Mouse (Mus musculus) neural tube, embryonic 11.5 days (tissue): ENCODE measurements around the gene Cfd. TPM values are rescaled to one million over a fixed set of nuclear protein-coding genes. Genes with fewer than 3 reads are reported as not detected.
"Not testable (repeated sequence)": the region's sequence is repeated elsewhere in the genome, so short reads cannot be mapped to it uniquely, and the experiment has no call there.

Experiments
- ATAC-seq: fragments of 200-750 bp; cut with Nextera tagmentation; 2 replicates; pipeline ENCODE4 v1.8.0; 2017; ENCODE audit warnings: moderate number of reproducible peaks, mild to moderate bottlenecking, moderate TSS enrichment, moderate library complexity; ENCODE audit not compliant: insufficient read depth, low FRiP score, low TSS enrichment
- DNase-seq: peaks from one replicate; pipeline ENCODE4 v3.0.0-alpha.2; 2015; ENCODE audit warnings: low spot score
- H3K27ac ChIP-seq: fragments of 300-500 bp; sonication (generic); 2 replicates; pipeline ENCODE4 v1.5.1; 2014; ENCODE audit warnings: low read depth, mild to moderate bottlenecking, low read length
- H3K27me3 ChIP-seq: fragments of 300-500 bp; sonication (generic); 2 replicates; pipeline ENCODE4 v1.6.1; 2014; ENCODE audit warnings: mild to moderate bottlenecking, low read length, mixed read lengths; ENCODE audit not compliant: control insufficient read depth, insufficient read depth
- H3K36me3 ChIP-seq: fragments of 300-500 bp; sonication (generic); 2 replicates; pipeline ENCODE4 v1.6.1; 2014; ENCODE audit warnings: mild to moderate bottlenecking, low read length, moderate library complexity, mixed read lengths; ENCODE audit not compliant: control insufficient read depth, insufficient read depth
- H3K4me1 ChIP-seq: fragments of 300-500 bp; sonication (generic); 2 replicates; pipeline ENCODE4 v1.6.1; 2014; ENCODE audit warnings: low read length, mixed read lengths; ENCODE audit not compliant: control insufficient read depth, insufficient read depth
- H3K4me2 ChIP-seq: fragments of 300-500 bp; sonication (generic); 2 replicates; pipeline ENCODE4 v1.6.1; 2014; ENCODE audit warnings: low read depth, mild to moderate bottlenecking, moderate library complexity
- H3K4me3 ChIP-seq: fragments of 300-500 bp; sonication (generic); 2 replicates; pipeline ENCODE4 v1.5.1; 2014; ENCODE audit warnings: low read depth, low read length
- H3K9ac ChIP-seq: fragments of 300-500 bp; sonication (generic); 2 replicates; pipeline ENCODE4 v1.6.1; 2014; ENCODE audit warnings: mild to moderate bottlenecking, low read length
- H3K9me3 ChIP-seq: fragments of 300-500 bp; sonication (generic); 2 replicates; pipeline ENCODE4 v1.6.1; 2016; ENCODE audit warnings: low read length; ENCODE audit not compliant: control insufficient read depth
- WGBS: fragments of 180-500 bp; shearing (Covaris S2); extraction: QIAGEN DNeasy Blood & Tissue Kit; methylation state at CpG from one replicate; pipeline ENCODE4 v1.1.7; 2014; 5-methylcytosine and 5-hydroxymethylcytosine counted together
- polyA plus RNA-seq: library from polyadenylated mRNA; unstranded; fragments of >200 nt; fragmentation: Nextera tagmentation; extraction: Ambion mirVana; gene quantifications from 2 replicates; pipeline ENCODE4 v1.2.1, GENCODE M21; 2014

Gene Cfd
- polyA plus RNA-seq, 1 experiment from 2014 or later: not detected

GRCm38 (mm10) chr10:79889386-79889785 lies 1.3 kb upstream of the Cfd start:
- no peak overlapping the region for H3K9ac ChIP-seq
- no peak overlapping the region for H3K4me3 ChIP-seq
- H3K4me2 ChIP-seq: no peak overlapping the region
- H3K4me1 ChIP-seq: no peaks in the 10 kb centered on the region
- no peaks in the 10 kb centered on the region for H3K27me3 ChIP-seq
- H3K9me3 ChIP-seq: no peaks in the 10 kb centered on the region
- H3K27ac ChIP-seq: no peak overlapping the region
- ATAC-seq: no peak
- H3K36me3 ChIP-seq: no peaks in the 10 kb centered on the region; the same call in 1 of the 2 replicates
- no peak for DNase-seq
- whole genome bisulfite sequencing: 90% methylated on average over 2 of the region's 2 CpGs

- not testable (repeated sequence) for H3K4me1 ChIP-seq, H3K4me3 ChIP-seq, H3K27me3 ChIP-seq, H3K9me3 ChIP-seq, H3K27ac ChIP-seq, H3K36me3 ChIP-seq, H3K9ac ChIP-seq, H3K4me2 ChIP-seq
- DNase-seq (peak; percentile 85), ATAC-seq (peak; percentile 33; the same call in 1 of the 2 replicates)
- WGBS: 45% methylated on average over 22 of the region's 22 CpGs
Measured at GRCm38 (mm10) chr10:79892451-79893118, 1.9 kb downstream of the Cfd start.

GRCm38 (mm10) chr10:79896306-79896705 lies 5.7 kb downstream of the Cfd start:
- H3K4me3 ChIP-seq: no peak overlapping the region
- peaks cover 4% of the 10 kb centered on the region; the same call in 1 of the 2 replicates for H3K4me1 ChIP-seq
- WGBS: 92% methylated on average over 16 of the region's 16 CpGs
- H3K27ac ChIP-seq: no peak overlapping the region
- H3K36me3 ChIP-seq: peaks cover 8% of the 10 kb centered on the region
- no peak overlapping the region for H3K4me2 ChIP-seq
- H3K9me3 ChIP-seq: no peaks in the 10 kb centered on the region
- DNase-seq (no peak), ATAC-seq (no peak)
- H3K27me3 ChIP-seq: 0 out of 2 replicates have a peak, but pooled peaks cover 2% of the 10 kb centered on the region
- no peak overlapping the region for H3K9ac ChIP-seq

- H3K27me3 ChIP-seq: 0 out of 2 replicates have a peak, but pooled peaks cover 2% of the 10 kb centered on the region
- no peaks in the 10 kb centered on the region for H3K9me3 ChIP-seq
- peaks cover 8% of the 10 kb centered on the region for H3K36me3 ChIP-seq
- no peak for DNase-seq
- H3K9ac ChIP-seq: no peak overlapping the region
- H3K4me2 ChIP-seq: no peak overlapping the region
- H3K4me1 ChIP-seq: peaks cover 4% of the 10 kb centered on the region; the same call in 1 of the 2 replicates
- H3K4me3 ChIP-seq: no peak overlapping the region
- ATAC-seq: no peak
- no peak overlapping the region for H3K27ac ChIP-seq
- WGBS: 84% methylated on average over 13 of the region's 13 CpGs
Measured at GRCm38 (mm10) chr10:79896814-79897213, 6.2 kb downstream of the Cfd start.

GRCm38 (mm10) chr10:79897316-79898245 lies 6.9 kb downstream of the Cfd start:
- Histone ChIP-seq H3K27ac (no peak overlapping the region), H3K27me3 (0 out of 2 replicates have a peak, but pooled peaks cover 2% of the 10 kb centered on the region), H3K9me3 (no peaks in the 10 kb centered on the region), H3K36me3 (peaks cover 8% of the 10 kb centered on the region), H3K9ac (no peak overlapping the region), H3K4me1 (peaks cover 4% of the 10 kb centered on the region; the same call in 1 of the 2 replicates), H3K4me3 (no peak overlapping the region), H3K4me2 (no peak overlapping the region)
- 50% methylated on average over 20 of the region's 20 CpGs for WGBS
- ATAC-seq: no peak
- no peak for DNase-seq

GRCm38 (mm10) chr10:79900951-79901410 lies 10.3 kb downstream of the Cfd start:
- peaks cover 4% of the 10 kb centered on the region; the same call in 1 of the 2 replicates for H3K4me1 ChIP-seq
- peak overlapping the region; percentile 54; the same call in 1 of the 2 replicates for H3K27ac ChIP-seq
- no peaks in the 10 kb centered on the region for H3K9me3 ChIP-seq
- H3K4me2 ChIP-seq: no peak overlapping the region
- 17% methylated on average over 2 of the region's 2 CpGs for WGBS
- H3K4me3 ChIP-seq: no peak overlapping the region
- H3K27me3 ChIP-seq: 0 out of 2 replicates have a peak, but pooled peaks cover 2% of the 10 kb centered on the region
- DNase-seq (peak; percentile 49), ATAC-seq (peak; percentile 27; the same call in 1 of the 2 replicates)
- H3K36me3 ChIP-seq: peaks cover 13% of the 10 kb centered on the region
- H3K9ac ChIP-seq: no peak overlapping the region

GRCm38 (mm10) chr10:79906712-79907111 lies 16.1 kb downstream of the Cfd start:
- DNase-seq (no peak), ATAC-seq (no peak)
- no peaks in the 10 kb centered on the region for H3K9me3 ChIP-seq
- no peaks in the 10 kb centered on the region for H3K4me1 ChIP-seq
- H3K36me3 ChIP-seq: peaks cover 13% of the 10 kb centered on the region
- H3K9ac ChIP-seq: no peak overlapping the region
- 94% methylated on average over 9 of the region's 9 CpGs for WGBS
- H3K4me2 ChIP-seq: no peak overlapping the region
- no peaks in the 10 kb centered on the region for H3K27me3 ChIP-seq
- no peak overlapping the region for H3K27ac ChIP-seq
- no peak overlapping the region for H3K4me3 ChIP-seq

- H3K36me3 ChIP-seq: peaks cover 16% of the 10 kb centered on the region
- H3K9me3 ChIP-seq: no peaks in the 10 kb centered on the region
- no peak for DNase-seq
- ATAC-seq: no peak
- H3K27me3 ChIP-seq: no peaks in the 10 kb centered on the region
- H3K4me1 ChIP-seq: no peaks in the 10 kb centered on the region
- H3K27ac ChIP-seq: no peak overlapping the region
- 94% methylated on average over 10 of the region's 10 CpGs for WGBS
- H3K9ac ChIP-seq: no peak overlapping the region
- no peak overlapping the region for H3K4me2 ChIP-seq
- no peak overlapping the region for H3K4me3 ChIP-seq
Measured at GRCm38 (mm10) chr10:79907415-79907814, 16.8 kb downstream of the Cfd start.
